Mouse (Mus musculus): Measurements from ENCODE around the gene Evi5. TPM values are rescaled to one million over a fixed set of nuclear protein-coding genes. Genes with fewer than 3 reads are reported as not detected.
A peak's percentile ranks its signal among the peaks of the same experiment; 100 is the strongest.

The Evi5 gene
- polyA plus RNA-seq (2012; fragmentation: generic; extraction: Trizol), result 6.8 TPM
- long read RNA-seq, experiment 1, partial matches to known transcripts, result 10 of 14 reads
- long read RNA-seq, experiment 1, other reads (novel, unspliced or antisense), result 2 of 14 reads
- long read RNA-seq, experiment 2, partial matches to known transcripts, result 6 of 11 reads
- long read RNA-seq, experiment 2, other reads (novel, unspliced or antisense), result 4 of 11 reads

- Histone ChIP-seq H3K79me3 (ENCODE audit: low read depth) (no peaks in the 10 kb centered on the region), H3K79me2 (ENCODE audit: control insufficient read depth, insufficient read depth) (no peaks in the 10 kb centered on the region), H3K27me3 (ENCODE audit: control insufficient read depth, insufficient read depth, insufficient read length) (no peaks in the 10 kb centered on the region), H3K4me3 (ENCODE audit: insufficient read depth, poor library complexity, severe bottlenecking) (no peak within 1 kb of the TSS), H3K36me3 (ENCODE audit: control insufficient read depth, insufficient read depth) (no peaks in the 10 kb centered on the region), H3ac (ENCODE audit: control insufficient read depth, insufficient read length, low read depth) (no peak within 1 kb of the TSS)
- TF ChIP-seq CEBPB (IDR thresholded peaks at IDR 0.05; ENCODE audit: low read depth) (no peak), FOSL1 (IDR thresholded peaks at IDR 0.05; ENCODE audit: insufficient read depth, low read length, poor library complexity, severe bottlenecking) (no peak), MYOG (IDR thresholded peaks at IDR 0.05; ENCODE audit: control insufficient read depth, extremely low read depth, insufficient read length) (no peak), USF1 (IDR thresholded peaks at IDR 0.05; ENCODE audit: low read depth) (no peak), MAX (IDR thresholded peaks at IDR 0.05) (no peak), CTCF (IDR thresholded peaks at IDR 0.05; ENCODE audit: control insufficient read depth, insufficient read depth, insufficient read length) (no peak)
Observed at GRCm38 (mm10) chr5:107874561-107875260, at the start of gene Evi5. Gene Evi5, minus strand, starts transcription at chr5:107875107.

GRCm38 (mm10) chr5:107924564-107924963 lies 49.7 kb upstream of the Evi5 start:
- Histone ChIP-seq H3K79me2 (ENCODE audit: control insufficient read depth, insufficient read depth) (no peaks in the 10 kb centered on the region), H3K36me3 (ENCODE audit: control insufficient read depth, insufficient read depth) (no peaks in the 10 kb centered on the region), H3K79me3 (ENCODE audit: low read depth) (no peaks in the 10 kb centered on the region), H3ac (ENCODE audit: control insufficient read depth, insufficient read length, low read depth) (no peak overlapping the region), H3K4me3 (ENCODE audit: insufficient read depth, poor library complexity, severe bottlenecking) (no peak overlapping the region), H3K27me3 (ENCODE audit: control insufficient read depth, insufficient read depth, insufficient read length) (no peaks in the 10 kb centered on the region)
- TF ChIP-seq CTCF (IDR thresholded peaks at IDR 0.05; ENCODE audit: control insufficient read depth, insufficient read depth, insufficient read length) (no peak), CEBPB (IDR thresholded peaks at IDR 0.05; ENCODE audit: low read depth) (no peak)

GRCm38 (mm10) chr5:107922836-107923235 lies 47.9 kb upstream of the Evi5 start:
- Histone ChIP-seq H3K27me3 (ENCODE audit: control insufficient read depth, insufficient read depth, insufficient read length) (no peaks in the 10 kb centered on the region), H3K4me3 (ENCODE audit: insufficient read depth, poor library complexity, severe bottlenecking) (no peak overlapping the region), H3ac (ENCODE audit: control insufficient read depth, insufficient read length, low read depth) (no peak overlapping the region), H3K79me3 (ENCODE audit: low read depth) (no peaks in the 10 kb centered on the region), H3K79me2 (ENCODE audit: control insufficient read depth, insufficient read depth) (no peaks in the 10 kb centered on the region), H3K36me3 (ENCODE audit: control insufficient read depth, insufficient read depth) (no peaks in the 10 kb centered on the region)
- TF ChIP-seq MAX (IDR thresholded peaks at IDR 0.05), result no peak
- no peak for TF ChIP-seq MYOD1 (IDR thresholded peaks at IDR 0.05; ENCODE audit: control insufficient read depth, insufficient read length, low read depth)

- H3K4me3 ChIP-seq (ENCODE audit: insufficient read depth, poor library complexity, severe bottlenecking), result no peak overlapping the region
- TF ChIP-seq USF1 (IDR thresholded peaks at IDR 0.05; ENCODE audit: low read depth) (no peak), CTCF (IDR thresholded peaks at IDR 0.05; ENCODE audit: control insufficient read depth, insufficient read depth, insufficient read length) (peak; percentile 17), MYOD1 (IDR thresholded peaks at IDR 0.05; ENCODE audit: control insufficient read depth, insufficient read length, low read depth) (no peak)
- no peaks in the 10 kb centered on the region for H3K79me3 ChIP-seq (ENCODE audit: low read depth)
- H3K27me3 ChIP-seq (ENCODE audit: control insufficient read depth, insufficient read depth, insufficient read length), result no peaks in the 10 kb centered on the region
- no peaks in the 10 kb centered on the region for H3K79me2 ChIP-seq (ENCODE audit: control insufficient read depth, insufficient read depth)
- H3K36me3 ChIP-seq (ENCODE audit: control insufficient read depth, insufficient read depth), result no peaks in the 10 kb centered on the region
- H3ac ChIP-seq (ENCODE audit: control insufficient read depth, insufficient read length, low read depth), result no peak overlapping the region
Observed at GRCm38 (mm10) chr5:107921400-107922252, 46.7 kb upstream of the Evi5 start.

GRCm38 (mm10) chr5:107915280-107915679 lies 40.4 kb upstream of the Evi5 start:
- Histone ChIP-seq H3K36me3 (ENCODE audit: control insufficient read depth, insufficient read depth) (peaks cover 8% of the 10 kb centered on the region), H3ac (ENCODE audit: control insufficient read depth, insufficient read length, low read depth) (no peak overlapping the region), H3K79me3 (ENCODE audit: low read depth) (no peaks in the 10 kb centered on the region), H3K79me2 (ENCODE audit: control insufficient read depth, insufficient read depth) (no peaks in the 10 kb centered on the region), H3K4me3 (ENCODE audit: insufficient read depth, poor library complexity, severe bottlenecking) (no peak overlapping the region), H3K27me3 (ENCODE audit: control insufficient read depth, insufficient read depth, insufficient read length) (no peaks in the 10 kb centered on the region)
- TF ChIP-seq CTCF (IDR thresholded peaks at IDR 0.05; ENCODE audit: control insufficient read depth, insufficient read depth, insufficient read length) (no peak), MAX (IDR thresholded peaks at IDR 0.05) (no peak), MYOG (IDR thresholded peaks at IDR 0.05; ENCODE audit: control insufficient read depth, extremely low read depth, insufficient read length) (no peak), FOSL1 (IDR thresholded peaks at IDR 0.05; ENCODE audit: insufficient read depth, low read length, poor library complexity, severe bottlenecking) (no peak), CEBPB (IDR thresholded peaks at IDR 0.05; ENCODE audit: low read depth) (no peak), USF1 (IDR thresholded peaks at IDR 0.05; ENCODE audit: low read depth) (no peak), MYOD1 (IDR thresholded peaks at IDR 0.05; ENCODE audit: control insufficient read depth, insufficient read length, low read depth) (no peak)

- Histone ChIP-seq H3ac (ENCODE audit: control insufficient read depth, insufficient read length, low read depth) (no peak overlapping the region), H3K79me3 (ENCODE audit: low read depth) (peaks cover 4% of the 10 kb centered on the region), H3K27me3 (ENCODE audit: control insufficient read depth, insufficient read depth, insufficient read length) (no peaks in the 10 kb centered on the region), H3K79me2 (ENCODE audit: control insufficient read depth, insufficient read depth) (peaks cover 5% of the 10 kb centered on the region), H3K36me3 (ENCODE audit: control insufficient read depth, insufficient read depth) (peaks cover 48% of the 10 kb centered on the region), H3K4me3 (ENCODE audit: insufficient read depth, poor library complexity, severe bottlenecking) (no peak overlapping the region)
- TF ChIP-seq MYOG (IDR thresholded peaks at IDR 0.05; ENCODE audit: control insufficient read depth, extremely low read depth, insufficient read length) (no peak), MAX (IDR thresholded peaks at IDR 0.05) (no peak), USF1 (IDR thresholded peaks at IDR 0.05; ENCODE audit: low read depth) (no peak), MYOD1 (IDR thresholded peaks at IDR 0.05; ENCODE audit: control insufficient read depth, insufficient read length, low read depth) (no peak)
Observed at GRCm38 (mm10) chr5:107911012-107911411, 36.1 kb upstream of the Evi5 start.
